Mouse (Mus musculus): Measurements from ENCODE around the gene Haao. TPM values are rescaled to one million over a fixed set of nuclear protein-coding genes. Genes with fewer than 3 reads are reported as not detected.

The Haao gene
- polyA plus RNA-seq, 1 experiment from 2014 or later = not detected

DNA sequence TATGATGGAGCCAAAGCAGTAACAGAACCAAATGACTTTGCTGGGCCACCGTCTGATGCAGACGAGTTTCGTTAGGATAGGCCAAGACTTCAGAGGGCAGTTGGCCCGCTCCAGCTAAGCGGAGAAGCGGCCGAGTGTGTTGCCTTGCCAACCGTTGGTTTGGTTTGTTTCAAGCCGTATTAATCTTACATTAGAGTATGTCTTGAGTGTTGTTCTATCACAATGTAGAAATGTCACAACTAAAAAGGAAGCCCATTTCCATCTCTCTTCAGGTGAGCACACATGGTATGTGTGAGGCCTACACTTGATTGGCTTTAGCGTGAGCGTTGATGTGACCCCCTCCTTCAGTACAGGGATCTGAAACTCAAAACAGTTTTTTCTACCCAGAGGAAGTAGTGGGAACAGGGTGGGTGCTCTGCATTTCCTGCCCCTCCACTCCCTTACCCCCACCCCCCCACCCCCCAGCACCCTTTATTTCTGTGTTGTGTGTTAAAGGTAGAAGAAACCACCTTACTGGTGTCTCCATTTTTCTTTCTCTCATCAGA, 48.2 kb downstream of the Haao start:
- ChIA-PET POLR2A (no interaction called here), CTCF (interaction anchor here (2.4 kb wide), 1 partner anchor 9 kb away, joined by 11 read pairs; no protein-coding TSS in a partner anchor)
- ATAC-seq (no peak), DNase-seq (ENCODE audit: low read depth, low spot score) (no peak)
- no peak for TF ChIP-seq CTCF (IDR thresholded peaks at IDR 0.05)
- no peaks in the 10 kb centered on the region for H3K27me3 ChIP-seq
- in situ Hi-C loops (cut with MboI; ENCODE audit: low pct_unique_long_range_greater_than_20kb) = loop anchor here (25.0 kb wide), 1 partner anchor 762 kb away; no protein-coding TSS in a partner anchor

DNA sequence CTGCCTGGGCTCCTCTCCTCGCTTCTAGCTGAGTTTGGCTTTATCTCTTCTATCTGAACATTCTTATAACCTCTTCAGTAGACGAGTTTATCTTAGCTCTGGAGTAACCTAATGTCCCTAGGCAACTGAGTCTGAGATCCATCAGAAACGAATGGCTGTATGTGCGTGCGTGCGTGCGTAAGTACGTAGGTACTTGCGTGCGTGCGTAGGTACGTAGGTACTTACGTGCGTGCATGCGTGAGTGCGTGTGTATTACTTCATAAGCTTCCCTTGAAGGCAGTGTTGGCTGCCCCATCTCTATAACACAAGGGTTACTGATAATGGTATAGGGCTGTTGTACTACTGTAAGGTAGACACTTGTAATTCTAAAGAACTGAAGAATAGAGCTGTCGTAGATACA, 52.6 kb downstream of the Haao start:
- no peak for TF ChIP-seq CTCF (IDR thresholded peaks at IDR 0.05)
- no peak for ATAC-seq

DNA sequence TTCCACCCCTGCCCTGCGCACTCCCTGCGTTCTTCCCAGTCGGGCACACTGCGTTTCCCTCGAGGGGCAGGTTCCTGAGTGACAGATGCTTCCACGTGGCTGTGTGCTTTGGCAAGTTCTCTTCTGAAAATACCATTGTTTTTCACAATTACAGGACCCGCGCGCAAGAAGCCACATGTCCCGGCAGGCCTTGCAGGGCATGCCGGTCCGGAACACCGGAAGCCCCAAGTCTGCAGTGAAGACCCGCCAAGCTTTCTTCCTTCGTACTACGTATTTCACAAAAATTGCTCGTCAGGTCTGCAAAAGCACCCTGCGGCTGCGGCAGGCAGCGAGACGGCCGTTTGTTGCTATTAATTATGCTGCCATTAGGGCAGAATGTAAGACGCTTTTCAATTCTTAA, 55.4 kb downstream of the Haao start:
- ChIA-PET POLR2A (no interaction called here), CTCF (no interaction called here)
- ATAC-seq = no peak
- no peak for TF ChIP-seq CTCF (IDR thresholded peaks at IDR 0.05)
- in situ Hi-C loops (cut with MboI; ENCODE audit: low pct_unique_long_range_greater_than_20kb) = no loop called here
- no peak for DNase-seq (ENCODE audit: low read depth, low spot score)
- H3K27me3 ChIP-seq = no peaks in the 10 kb centered on the region

More for the DNA sequence above, 52.6 kb downstream of the Haao start:
- ChIA-PET CTCF (interaction anchor here (1.1 to 1.3 kb wide), 2 partner anchors 12 to 13 kb away, joined by 3 read pairs; no protein-coding TSS in a partner anchor), POLR2A (interaction anchor here (1.0 kb wide), 1 partner anchor 10 kb away, joined by 3 read pairs; no protein-coding TSS in a partner anchor)
- no peak for DNase-seq (ENCODE audit: low read depth, low spot score)
- in situ Hi-C loops (cut with MboI; ENCODE audit: low pct_unique_long_range_greater_than_20kb) = no loop called here
- no peaks in the 10 kb centered on the region for H3K27me3 ChIP-seq

DNA sequence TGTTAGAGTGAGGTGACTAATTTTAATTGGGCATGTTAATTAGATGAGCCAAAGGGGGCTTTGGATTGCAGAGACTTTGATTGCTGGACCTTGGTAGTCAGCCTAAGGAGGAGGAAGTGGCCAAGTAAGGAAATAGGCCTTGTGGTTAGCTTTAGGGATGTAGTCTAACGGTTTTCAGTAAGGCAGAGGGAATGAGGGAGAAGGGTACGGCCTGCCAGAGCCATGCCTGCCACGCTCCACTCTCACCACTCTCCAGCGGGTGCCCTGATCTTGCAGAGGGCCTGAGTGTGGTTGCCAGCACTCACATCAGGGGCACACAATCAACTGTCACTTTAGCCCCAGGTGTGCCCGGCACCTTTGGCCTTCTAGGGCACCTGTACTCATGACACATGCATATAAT, 57.6 kb downstream of the Haao start:
- in situ Hi-C loops (cut with MboI; ENCODE audit: low pct_unique_long_range_greater_than_20kb) = no loop called here
- POLR2A ChIA-PET = no interaction called here
- no peak for ATAC-seq
- CTCF ChIA-PET = interaction anchor here (1.0 kb wide), 1 partner anchor 18 kb away, joined by 3 read pairs; no protein-coding TSS in a partner anchor
- H3K27me3 ChIP-seq = no peaks in the 10 kb centered on the region
- no peak for TF ChIP-seq CTCF (IDR thresholded peaks at IDR 0.05)
- no peak for DNase-seq (ENCODE audit: low read depth, low spot score)

DNA sequence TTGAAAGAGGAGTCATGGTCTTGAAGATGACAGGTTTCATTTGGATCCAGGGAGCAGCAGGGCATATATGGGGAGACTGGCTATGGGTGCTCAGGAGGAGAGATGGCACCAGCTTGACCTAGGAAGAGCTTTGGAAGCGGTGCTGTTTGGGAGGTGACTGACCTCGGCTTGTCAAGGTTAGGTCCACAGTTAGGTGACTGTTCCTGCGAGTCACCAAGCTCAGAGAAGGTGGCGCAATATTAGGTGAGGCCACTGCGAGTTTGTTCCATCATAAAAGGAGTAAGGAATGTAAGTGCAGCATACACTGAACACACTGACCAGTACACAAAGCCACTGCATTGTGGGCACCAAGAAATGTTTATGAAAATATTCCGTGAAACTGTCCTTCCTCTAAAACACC, 61.3 kb downstream of the Haao start:
- H3K27me3 ChIP-seq = no peaks in the 10 kb centered on the region
- TF ChIP-seq CTCF (IDR thresholded peaks at IDR 0.05) = no peak
- CTCF ChIA-PET = interaction anchor here (1.1 kb wide), 1 partner anchor 26 kb away, joined by 3 read pairs; no protein-coding TSS in a partner anchor
- in situ Hi-C loops (cut with MboI; ENCODE audit: low pct_unique_long_range_greater_than_20kb) = no loop called here
- no peak for ATAC-seq
- DNase-seq (ENCODE audit: low read depth, low spot score) = no peak
- POLR2A ChIA-PET = no interaction called here

DNA sequence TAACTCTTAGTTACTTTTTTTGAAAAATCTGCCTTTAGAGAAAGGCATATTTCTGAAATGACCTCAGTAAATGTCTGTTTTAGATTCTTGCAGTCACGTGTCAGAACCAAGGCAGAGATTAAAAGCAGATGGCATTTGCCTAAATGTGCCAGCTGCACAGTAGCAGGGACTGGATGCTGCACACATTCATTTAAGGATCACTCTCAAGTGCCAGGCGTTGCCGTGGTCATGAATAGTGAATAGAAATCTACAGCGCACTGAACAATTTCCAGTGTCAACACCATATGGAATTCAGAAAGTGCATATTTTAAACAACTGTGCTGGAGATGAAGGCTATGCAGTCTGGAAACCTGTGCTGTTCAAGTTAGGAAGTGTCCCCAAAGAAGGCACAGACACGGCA, 65.0 kb downstream of the Haao start:
- ATAC-seq (no peak), DNase-seq (ENCODE audit: low read depth, low spot score) (no peak)
- no peaks in the 10 kb centered on the region for H3K27me3 ChIP-seq
- in situ Hi-C loops (cut with MboI; ENCODE audit: low pct_unique_long_range_greater_than_20kb) = no loop called here
- CTCF ChIA-PET = no interaction called here
- POLR2A ChIA-PET = no interaction called here
- TF ChIP-seq CTCF (IDR thresholded peaks at IDR 0.05) = no peak

Other genes starting within 250 kb of the Haao start
- not detected for gene Kcng3, start 216.1 kb downstream of the Haao start, polyA plus RNA-seq (2021)
- gene Mta3, start 141.8 kb downstream of the Haao start, polyA plus RNA-seq (2021) = 50.7 TPM

Measured in Patski (cell line).